Mouse (Mus musculus) midbrain, embryonic 10.5 days (tissue): ENCODE results near the gene Scd2. TPM values are rescaled to one million over a fixed set of nuclear protein-coding genes. Genes with fewer than 3 reads are reported as not detected.
A peak's percentile ranks its signal among the peaks of the same experiment; 100 is the strongest.

Experiments used
- DNase-seq: peaks from one replicate; pipeline ENCODE4 v3.0.0-alpha.2; 2017; ENCODE audit warnings: low spot score
- H3K27ac ChIP-seq: fragments of 300-500 bp; sonication (generic); replicated peaks from 2 replicates; pipeline ENCODE4 v1.5.1; 2016; ENCODE audit warnings: mild to moderate bottlenecking
- H3K27me3 ChIP-seq: fragments of 300-500 bp; sonication (generic); 2 replicates; pipeline ENCODE4 v1.6.1; 2016; ENCODE audit warnings: low read depth, mild to moderate bottlenecking; ENCODE audit not compliant: poor library complexity, severe bottlenecking
- H3K36me3 ChIP-seq: fragments of 300-500 bp; sonication (generic); 2 replicates; pipeline ENCODE4 v1.6.1; 2016; ENCODE audit warnings: mild to moderate bottlenecking, moderate library complexity
- H3K4me1 ChIP-seq: fragments of 300-500 bp; sonication (generic); 2 replicates; pipeline ENCODE4 v1.6.1; 2016
- H3K4me3 ChIP-seq: fragments of 300-500 bp; sonication (generic); 2 replicates; pipeline ENCODE4 v1.5.1; 2016; ENCODE audit warnings: mild to moderate bottlenecking, moderate library complexity
- H3K9me3 ChIP-seq: fragments of 300-500 bp; sonication (generic); replicated peaks from 2 replicates; pipeline ENCODE4 v1.6.1; 2016; ENCODE audit warnings: mild to moderate bottlenecking
- WGBS: fragments of 180-500 bp; shearing (Covaris S2); methylation state at CpG from one replicate; pipeline ENCODE4 v1.1.7; 2016; 5-methylcytosine and 5-hydroxymethylcytosine counted together
- polyA plus RNA-seq: library from polyadenylated mRNA; unstranded; fragments of >200 nt; fragmentation: Nextera tagmentation; extraction: Ambion mirVana; gene quantifications from 2 replicates; pipeline ENCODE4 v1.2.1, GENCODE M21; 2016

The Scd2 gene
- polyA plus RNA-seq, 1 experiment from 2014 or later = 326 TPM

DNA sequence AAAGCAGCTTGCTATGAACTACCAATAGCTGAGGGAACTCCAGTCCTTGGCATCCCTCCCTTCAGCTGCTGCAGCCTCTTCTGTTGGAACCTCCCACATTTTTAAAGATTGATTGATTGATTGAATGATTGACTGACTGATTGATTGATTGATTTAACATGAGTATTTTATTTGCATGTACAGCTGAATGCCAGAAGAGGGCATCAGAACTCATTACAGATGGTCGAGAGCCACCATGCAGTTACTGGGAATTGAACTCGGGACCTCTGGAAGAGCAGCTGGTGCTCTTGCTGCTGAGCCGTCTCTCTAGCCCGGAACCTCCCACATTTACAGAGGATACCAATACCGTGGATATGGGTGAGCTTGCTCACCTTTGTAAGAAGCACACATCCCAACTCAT is 33.0 kb upstream of the Scd2 start:
- no peak overlapping the region for H3K4me3 ChIP-seq
- WGBS = 87% methylated on average over 5 of the region's 5 CpGs
- DNase-seq = no peak
- no peak overlapping the region for H3K27ac ChIP-seq
- peaks cover 15% of the 10 kb centered on the region for H3K4me1 ChIP-seq
- no peaks in the 10 kb centered on the region for H3K9me3 ChIP-seq
- H3K36me3 ChIP-seq = no peaks in the 10 kb centered on the region
- H3K27me3 ChIP-seq = no peaks in the 10 kb centered on the region

GRCm38 (mm10) chr19:44261774-44262173 is 31.7 kb upstream of the Scd2 start:
- Histone ChIP-seq H3K27me3 (no peaks in the 10 kb centered on the region), H3K4me3 (no peak overlapping the region), H3K36me3 (no peaks in the 10 kb centered on the region), H3K27ac (no peak overlapping the region), H3K9me3 (no peaks in the 10 kb centered on the region), H3K4me1 (peaks cover 28% of the 10 kb centered on the region)
- no peak for DNase-seq
- WGBS = 73% methylated on average over 7 of the region's 7 CpGs

- WGBS = 89% methylated on average over 3 of the region's 3 CpGs
- Histone ChIP-seq H3K4me1 (peaks cover 42% of the 10 kb centered on the region), H3K9me3 (no peaks in the 10 kb centered on the region), H3K4me3 (no peak overlapping the region), H3K27me3 (no peaks in the 10 kb centered on the region), H3K36me3 (no peaks in the 10 kb centered on the region), H3K27ac (no peak overlapping the region)
- no peak for DNase-seq
These were observed 29.9 kb upstream of the Scd2 start for GRCm38 (mm10) chr19:44263581-44263980.

DNA sequence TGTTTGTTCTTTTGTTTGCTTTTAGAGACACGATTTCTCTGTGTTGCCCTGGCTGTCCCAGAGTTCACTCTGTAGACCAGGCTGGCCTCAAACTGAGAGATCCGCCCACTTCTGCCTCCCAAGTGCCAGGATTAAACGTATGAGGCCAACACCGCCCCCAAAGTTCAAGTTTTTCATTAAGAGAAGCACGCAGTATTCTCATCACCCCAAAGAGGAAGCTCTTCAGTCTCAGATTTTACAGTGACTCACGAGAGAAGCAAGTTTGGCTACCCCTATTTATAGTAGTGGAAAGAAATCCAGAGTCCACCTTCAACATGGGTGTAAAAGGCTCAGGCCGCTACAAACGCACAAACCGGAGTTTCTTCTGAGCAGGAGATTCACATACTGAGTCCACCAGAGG is 29.2 kb upstream of the Scd2 start:
- Histone ChIP-seq H3K27ac (no peak overlapping the region), H3K4me1 (peaks cover 42% of the 10 kb centered on the region), H3K4me3 (no peak overlapping the region), H3K36me3 (no peaks in the 10 kb centered on the region), H3K27me3 (no peaks in the 10 kb centered on the region), H3K9me3 (no peaks in the 10 kb centered on the region)
- DNase-seq = no peak
- WGBS = 78% methylated on average over 9 of the region's 9 CpGs

DNA sequence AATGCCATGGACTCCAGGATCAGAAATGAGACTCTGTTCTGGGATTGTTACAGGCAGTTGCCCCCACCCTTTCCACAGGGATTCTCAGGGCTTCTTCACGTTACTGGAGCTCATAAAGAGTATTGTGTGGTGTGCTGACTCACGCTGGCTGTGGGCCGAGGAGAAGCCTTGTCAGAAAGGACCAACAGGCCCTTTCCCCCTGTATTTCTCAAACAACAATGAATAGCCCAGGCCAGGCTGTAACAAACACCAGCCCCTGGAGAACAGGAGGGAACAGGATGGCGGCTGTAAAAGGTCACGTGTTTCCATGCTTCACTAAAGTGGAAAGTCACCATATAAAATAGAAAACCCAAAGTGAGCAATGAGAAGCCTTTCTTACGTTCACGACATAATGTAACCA is 28.2 kb upstream of the Scd2 start:
- H3K4me3 ChIP-seq = no peak overlapping the region
- no peak for DNase-seq
- H3K27ac ChIP-seq = peak overlapping the region; percentile 96
- no peaks in the 10 kb centered on the region for H3K27me3 ChIP-seq
- WGBS = 58% methylated on average over 7 of the region's 7 CpGs
- H3K9me3 ChIP-seq = no peaks in the 10 kb centered on the region
- H3K4me1 ChIP-seq = peaks cover 42% of the 10 kb centered on the region
- H3K36me3 ChIP-seq = no peaks in the 10 kb centered on the region

GRCm38 (mm10) chr19:44265911-44266337 is 27.6 kb upstream of the Scd2 start:
- Histone ChIP-seq H3K4me1 (peaks cover 42% of the 10 kb centered on the region), H3K4me3 (peak overlapping the region; percentile 70), H3K27me3 (no peaks in the 10 kb centered on the region), H3K9me3 (no peaks in the 10 kb centered on the region), H3K36me3 (no peaks in the 10 kb centered on the region), H3K27ac (peak overlapping the region; percentile 96)
- peak; percentile 36 for DNase-seq
- WGBS = 15% methylated on average over 5 of the region's 5 CpGs

GRCm38 (mm10) chr19:44266458-44266823 is 27.0 kb upstream of the Scd2 start:
- 4% methylated on average over 6 of the region's 6 CpGs for WGBS
- H3K4me1 ChIP-seq = peaks cover 42% of the 10 kb centered on the region
- peak overlapping the region; percentile 96 for H3K27ac ChIP-seq
- no peaks in the 10 kb centered on the region for H3K9me3 ChIP-seq
- H3K4me3 ChIP-seq = peak overlapping the region; percentile 70
- H3K27me3 ChIP-seq = no peaks in the 10 kb centered on the region
- no peak for DNase-seq
- H3K36me3 ChIP-seq = no peaks in the 10 kb centered on the region

DNA sequence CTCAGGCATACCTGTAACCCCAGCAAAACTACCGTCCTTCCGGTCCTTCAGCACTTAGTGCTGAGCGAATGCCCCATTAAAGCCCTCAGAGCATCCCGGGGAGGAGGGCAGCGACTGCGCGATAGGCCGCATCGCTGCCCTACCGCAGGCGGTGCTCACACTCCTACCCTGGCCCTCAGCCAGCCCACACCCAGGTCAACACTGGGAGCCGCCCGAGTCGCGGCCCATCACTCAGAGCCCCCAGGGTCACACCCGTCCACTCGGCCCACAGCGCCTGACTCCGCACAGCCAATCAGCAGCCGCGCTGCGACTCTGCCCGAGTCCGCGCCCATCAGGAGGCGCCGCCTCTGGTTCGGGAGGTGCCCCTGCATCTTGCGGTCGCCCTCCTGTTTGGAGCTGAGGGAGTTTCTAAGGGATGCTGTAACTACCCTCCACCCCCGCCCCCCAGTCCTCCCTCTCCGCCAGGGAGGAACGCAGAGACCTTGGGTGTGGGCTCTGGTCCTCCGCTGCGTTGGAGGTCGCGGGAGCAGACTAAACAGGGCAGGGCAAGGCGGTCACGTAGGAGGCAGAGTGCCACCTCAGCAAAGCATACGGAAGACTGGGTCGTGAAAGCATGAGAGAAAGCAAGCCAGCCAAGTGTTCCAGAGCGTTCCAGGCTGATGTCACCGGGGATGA is 26.5 kb upstream of the Scd2 start:
- under 1% methylated on average over 43 of the region's 43 CpGs for WGBS
- no peaks in the 10 kb centered on the region for H3K9me3 ChIP-seq
- peak overlapping the region; percentile 96 for H3K27ac ChIP-seq
- H3K27me3 ChIP-seq = no peaks in the 10 kb centered on the region
- H3K4me3 ChIP-seq = peak overlapping the region; percentile 70
- no peaks in the 10 kb centered on the region for H3K36me3 ChIP-seq
- H3K4me1 ChIP-seq = peaks cover 42% of the 10 kb centered on the region
- DNase-seq = peak; percentile 96

GRCm38 (mm10) chr19:44267499-44268002 is 25.9 kb upstream of the Scd2 start:
- H3K27ac ChIP-seq = peak overlapping the region; percentile 96
- no peaks in the 10 kb centered on the region for H3K27me3 ChIP-seq
- peak overlapping the region; percentile 70 for H3K4me3 ChIP-seq
- DNase-seq = no peak
- no peaks in the 10 kb centered on the region for H3K9me3 ChIP-seq
- WGBS = 13% methylated on average over 18 of the region's 18 CpGs
- no peaks in the 10 kb centered on the region for H3K36me3 ChIP-seq
- peaks cover 39% of the 10 kb centered on the region for H3K4me1 ChIP-seq

- 75% methylated on average over 4 of the region's 4 CpGs for WGBS
- Histone ChIP-seq H3K9me3 (no peaks in the 10 kb centered on the region), H3K4me1 (peaks cover 16% of the 10 kb centered on the region), H3K4me3 (no peak overlapping the region), H3K36me3 (no peaks in the 10 kb centered on the region), H3K27me3 (no peaks in the 10 kb centered on the region), H3K27ac (no peak overlapping the region)
- no peak for DNase-seq
These were observed 19.8 kb upstream of the Scd2 start for GRCm38 (mm10) chr19:44273711-44274110.

GRCm38 (mm10) chr19:44274452-44274851 is 19.0 kb upstream of the Scd2 start:
- H3K9me3 ChIP-seq = no peaks in the 10 kb centered on the region
- H3K27me3 ChIP-seq = no peaks in the 10 kb centered on the region
- H3K27ac ChIP-seq = no peak overlapping the region
- 87% methylated on average over 4 of the region's 4 CpGs for WGBS
- H3K4me3 ChIP-seq = no peak overlapping the region
- peaks cover 17% of the 10 kb centered on the region for H3K4me1 ChIP-seq
- H3K36me3 ChIP-seq = no peaks in the 10 kb centered on the region
- no peak for DNase-seq

DNA sequence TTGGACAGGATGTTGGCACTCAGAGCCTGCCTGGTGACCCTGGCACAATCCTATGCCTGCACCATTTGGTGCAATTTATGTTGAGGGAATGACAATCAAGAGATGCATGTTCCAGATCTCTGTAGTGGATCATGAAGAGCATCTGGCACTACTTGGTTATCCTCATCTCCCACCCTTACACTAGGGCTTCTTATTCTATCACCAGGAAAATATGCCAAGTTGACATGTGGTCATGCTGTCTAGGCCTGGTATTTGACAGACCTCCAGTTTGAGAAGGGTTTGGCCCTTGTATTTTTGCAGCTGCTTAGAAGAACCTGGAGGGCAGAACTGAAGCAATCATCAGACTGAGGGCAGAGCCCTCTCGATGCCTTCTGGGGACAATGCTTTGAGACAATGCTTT is 18.1 kb upstream of the Scd2 start:
- no peaks in the 10 kb centered on the region for H3K9me3 ChIP-seq
- H3K27me3 ChIP-seq = no peaks in the 10 kb centered on the region
- WGBS = 93% methylated on average over 1 of the region's 1 CpGs
- H3K36me3 ChIP-seq = no peaks in the 10 kb centered on the region
- no peak for DNase-seq
- H3K4me1 ChIP-seq = peaks cover 26% of the 10 kb centered on the region
- no peak overlapping the region for H3K4me3 ChIP-seq
- H3K27ac ChIP-seq = peak overlapping the region; percentile 28; the same call in 1 of the 2 replicates

DNA sequence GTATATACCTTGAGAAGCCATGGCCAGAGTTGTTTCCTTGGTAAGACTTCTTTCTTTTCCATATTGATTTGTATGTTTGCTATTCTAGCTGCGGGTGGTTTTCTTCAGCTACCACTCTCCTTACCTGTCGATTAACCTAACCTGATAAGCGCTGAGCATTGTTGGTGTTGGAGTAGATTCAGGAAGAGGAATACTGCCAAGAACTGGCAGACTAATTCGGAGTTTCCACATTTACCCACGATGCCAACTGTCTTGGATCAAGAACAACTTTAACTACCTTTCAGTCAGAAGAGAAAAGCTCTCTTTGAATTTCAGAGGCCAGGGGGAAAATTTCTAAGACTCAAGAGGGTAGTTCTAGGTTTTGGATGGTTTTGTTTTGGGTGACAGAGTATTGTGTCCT is 16.6 kb upstream of the Scd2 start:
- Histone ChIP-seq H3K36me3 (no peaks in the 10 kb centered on the region), H3K27me3 (no peaks in the 10 kb centered on the region), H3K9me3 (no peaks in the 10 kb centered on the region), H3K27ac (no peak overlapping the region), H3K4me3 (no peak overlapping the region), H3K4me1 (peaks cover 41% of the 10 kb centered on the region)
- WGBS = 89% methylated on average over 5 of the region's 5 CpGs
- no peak for DNase-seq
